Mouse (Mus musculus) olfactory bulb, adult 2 months (tissue): ENCODE data around the gene Fbxw11.
"Not testable (repeated sequence)": the region's sequence is repeated elsewhere in the genome, so short reads cannot be mapped to it uniquely, and the experiment has no call there.

Experiments used
- CTCF ChIP-seq: fragments of 200-500 bp; IDR thresholded peaks from 2 replicates; pipeline ENCODE4 v1.5.1; 2012; ENCODE audit warnings: low read depth, mild to moderate bottlenecking, low read length, moderate library complexity; ENCODE audit not compliant: insufficient read depth
- POLR2A ChIP-seq: fragments of 200-500 bp; IDR thresholded peaks from 2 replicates; pipeline ENCODE4 v1.6.1; 2012; ENCODE audit warnings: mild to moderate bottlenecking, low read depth, low read length, moderate library complexity; ENCODE audit not compliant: insufficient read depth

DNA sequence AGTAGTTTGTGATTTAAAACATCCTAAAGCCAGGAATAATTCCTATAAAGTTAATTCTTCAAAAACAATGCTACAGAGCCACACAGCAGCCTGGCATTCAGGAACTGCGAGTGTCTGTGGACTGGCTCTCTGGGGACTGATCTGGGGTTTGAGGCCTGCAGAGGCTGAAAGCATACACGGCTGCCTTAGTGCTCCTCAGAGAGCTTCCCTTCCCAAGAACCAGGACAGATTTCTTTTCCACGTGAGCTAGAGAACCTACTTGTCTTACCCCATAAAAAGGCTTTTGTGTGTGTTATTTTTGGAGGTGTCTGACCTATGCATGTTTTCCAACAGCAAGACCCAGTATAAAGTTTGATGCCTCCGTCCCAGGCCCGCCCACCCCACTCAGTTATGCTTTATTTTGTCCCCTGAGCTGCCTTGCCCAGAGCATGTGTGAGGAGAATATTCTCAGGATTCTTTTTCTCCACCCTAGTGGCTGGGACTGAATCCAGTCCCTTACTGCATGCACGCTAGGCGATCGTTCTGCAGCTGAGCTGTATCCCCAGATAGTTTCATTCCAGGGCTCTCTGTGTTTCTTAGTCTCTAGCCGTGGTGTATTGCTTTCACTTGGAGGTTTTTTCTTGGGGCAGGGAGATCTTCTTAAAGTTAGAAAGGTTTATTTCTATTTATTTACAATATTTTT is 51.9 kb downstream of the Fbxw11 start:
- not testable (repeated sequence) for TF ChIP-seq CTCF, POLR2A
